Mouse (Mus musculus): ENCODE measurements around the gene Gpr1. TPM values are rescaled to one million over a fixed set of nuclear protein-coding genes. Genes with fewer than 3 reads are reported as not detected.
A peak's percentile ranks its signal among the peaks of the same experiment; 100 is the strongest.

The Gpr1 gene
- polyA plus RNA-seq, 1 experiment from 2014 or later = 0.05 TPM

DNA sequence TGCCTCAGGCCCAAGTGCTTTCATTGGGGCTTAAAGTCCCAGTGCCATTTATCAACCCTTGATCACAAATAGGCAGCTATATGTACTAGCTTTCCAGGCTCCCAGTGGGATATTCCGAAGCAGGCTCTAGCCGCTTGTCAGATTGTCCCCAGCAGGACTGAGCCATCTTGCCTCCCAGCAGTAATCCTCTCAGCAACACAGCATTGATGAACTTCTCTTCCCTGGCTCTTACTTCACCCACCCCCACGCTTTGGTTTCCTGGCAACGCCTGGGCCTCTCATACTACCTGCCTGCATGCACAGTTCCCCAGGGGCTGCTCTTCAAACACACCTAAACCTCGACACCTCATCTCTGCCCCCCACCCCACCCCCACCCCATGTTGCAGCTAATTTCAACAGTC lies 23.0 kb upstream of the Gpr1 start:
- no peak overlapping the region for H3K27ac ChIP-seq (ENCODE audit: low read depth)

GRCm38 (mm10) chr1:63227241-63227640 lies 12.9 kb upstream of the Gpr1 start:
- 71% methylated on average over 5 of the region's 5 CpGs for WGBS (ENCODE audit: insufficient replicate concordance)
- ATAC-seq = no peak

More for the DNA sequence above, 23.0 kb upstream of the Gpr1 start:
- no peak overlapping the region for H3K9ac ChIP-seq (replicated peaks)
- no peaks in the 10 kb centered on the region for H3K9me3 ChIP-seq (ENCODE audit: low read length)
- no peak for TF ChIP-seq CTCF (IDR thresholded peaks at IDR 0.05; ENCODE audit: low read depth)
- TF ChIP-seq EP300 (IDR thresholded peaks at IDR 0.05; ENCODE audit: low read depth) = no peak
- no peaks in the 10 kb centered on the region for H3K36me3 ChIP-seq (replicated peaks; ENCODE audit: insufficient read depth, low read length)
- no peak overlapping the region for H3K4me3 ChIP-seq (ENCODE audit: low read depth, low read length)
- ATAC-seq (no peak), DNase-seq (no peak)
- no peaks in the 10 kb centered on the region for H3K27me3 ChIP-seq (ENCODE audit: insufficient read depth, low read length)
- H3K4me1 ChIP-seq (ENCODE audit: insufficient read depth) = no peaks in the 10 kb centered on the region
- 25% methylated on average over 5 of the region's 5 CpGs for WGBS (ENCODE audit: insufficient replicate concordance)
- no peak overlapping the region for H3K4me2 ChIP-seq (ENCODE audit: low read depth, low read length)

GRCm38 (mm10) chr1:63225890-63226289 lies 11.5 kb upstream of the Gpr1 start:
- 35% methylated on average over 7 of the region's 7 CpGs for WGBS (ENCODE audit: insufficient replicate concordance)

More at GRCm38 (mm10) chr1:63227241-63227640, 12.9 kb upstream of the Gpr1 start:
- DNase-seq = no peak
- no peak overlapping the region for H3K27ac ChIP-seq (ENCODE audit: low read depth)
- H3K9me3 ChIP-seq (ENCODE audit: low read length) = no peaks in the 10 kb centered on the region
- TF ChIP-seq CTCF (IDR thresholded peaks at IDR 0.05; ENCODE audit: low read depth) (no peak), EP300 (IDR thresholded peaks at IDR 0.05; ENCODE audit: low read depth) (no peak)
- H3K27me3 ChIP-seq (ENCODE audit: insufficient read depth, low read length) = no peaks in the 10 kb centered on the region
- H3K4me3 ChIP-seq (ENCODE audit: low read depth, low read length) = no peak overlapping the region
- H3K4me2 ChIP-seq (ENCODE audit: low read depth, low read length) = no peak overlapping the region
- H3K36me3 ChIP-seq (replicated peaks; ENCODE audit: insufficient read depth, low read length) = no peaks in the 10 kb centered on the region
- H3K9ac ChIP-seq (replicated peaks) = no peak overlapping the region
- no peaks in the 10 kb centered on the region for H3K4me1 ChIP-seq (ENCODE audit: insufficient read depth)

DNA sequence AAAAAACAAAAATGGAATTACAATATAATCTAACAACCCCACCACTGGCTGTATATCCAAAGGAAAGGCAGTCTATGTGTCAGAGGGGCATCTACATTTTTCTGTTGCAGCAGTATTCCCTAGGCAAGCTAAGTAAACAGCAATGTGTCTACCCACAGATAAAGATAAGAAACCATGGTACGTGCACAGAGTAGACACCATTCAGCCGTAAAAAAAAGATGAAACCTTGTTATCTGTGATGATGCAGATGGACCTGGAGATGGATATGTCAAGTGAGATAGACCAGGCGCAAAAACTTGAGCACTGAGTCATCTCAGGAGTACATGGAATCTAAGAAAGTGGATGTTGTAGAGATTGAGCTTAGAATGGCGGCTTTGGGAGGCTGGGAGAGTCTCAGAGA lies 10.7 kb upstream of the Gpr1 start:
- no peaks in the 10 kb centered on the region for H3K9me3 ChIP-seq (ENCODE audit: low read length)
- H3K9ac ChIP-seq (replicated peaks) = no peak overlapping the region
- H3K4me2 ChIP-seq (ENCODE audit: low read depth, low read length) = no peak overlapping the region
- H3K36me3 ChIP-seq (replicated peaks; ENCODE audit: insufficient read depth, low read length) = no peaks in the 10 kb centered on the region
- ATAC-seq (0 out of 2 replicates have a peak, but pooled peaks have one; percentile 29), DNase-seq (no peak)
- no peak overlapping the region for H3K4me3 ChIP-seq (ENCODE audit: low read depth, low read length)
- no peaks in the 10 kb centered on the region for H3K4me1 ChIP-seq (ENCODE audit: insufficient read depth)
- WGBS (ENCODE audit: insufficient replicate concordance) = 46% methylated on average over 4 of the region's 4 CpGs
- H3K27ac ChIP-seq (ENCODE audit: low read depth) = no peak overlapping the region
- no peaks in the 10 kb centered on the region for H3K27me3 ChIP-seq (ENCODE audit: insufficient read depth, low read length)
- no peak for TF ChIP-seq EP300 (IDR thresholded peaks at IDR 0.05; ENCODE audit: low read depth)
- TF ChIP-seq CTCF (IDR thresholded peaks at IDR 0.05; ENCODE audit: low read depth) = no peak

More at GRCm38 (mm10) chr1:63225890-63226289, 11.5 kb upstream of the Gpr1 start:
- no peak for DNase-seq
- Histone ChIP-seq H3K4me3 (ENCODE audit: low read depth, low read length) (no peak overlapping the region), H3K4me1 (ENCODE audit: insufficient read depth) (no peaks in the 10 kb centered on the region), H3K27ac (ENCODE audit: low read depth) (no peak overlapping the region), H3K9ac (replicated peaks) (no peak overlapping the region), H3K4me2 (ENCODE audit: low read depth, low read length) (no peak overlapping the region), H3K9me3 (ENCODE audit: low read length) (no peaks in the 10 kb centered on the region), H3K27me3 (ENCODE audit: insufficient read depth, low read length) (no peaks in the 10 kb centered on the region), H3K36me3 (replicated peaks; ENCODE audit: insufficient read depth, low read length) (no peaks in the 10 kb centered on the region)
- TF ChIP-seq CTCF (IDR thresholded peaks at IDR 0.05; ENCODE audit: low read depth) (no peak), EP300 (IDR thresholded peaks at IDR 0.05; ENCODE audit: low read depth) (no peak)
- ATAC-seq = no peak

GRCm38 (mm10) chr1:63219277-63219676 lies 4.9 kb upstream of the Gpr1 start:
- H3K4me3 ChIP-seq (ENCODE audit: low read depth, low read length) = no peak overlapping the region
- no peaks in the 10 kb centered on the region for H3K36me3 ChIP-seq (replicated peaks; ENCODE audit: insufficient read depth, low read length)
- TF ChIP-seq EP300 (IDR thresholded peaks at IDR 0.05; ENCODE audit: low read depth) (no peak), CTCF (IDR thresholded peaks at IDR 0.05; ENCODE audit: low read depth) (0 out of 2 replicates have a peak, but pooled peaks have one; percentile 5)
- H3K4me2 ChIP-seq (ENCODE audit: low read depth, low read length) = no peak overlapping the region
- ATAC-seq = no peak
- no peak overlapping the region for H3K27ac ChIP-seq (ENCODE audit: low read depth)
- H3K27me3 ChIP-seq (ENCODE audit: insufficient read depth, low read length) = no peaks in the 10 kb centered on the region
- DNase-seq = no peak
- 88% methylated on average over 4 of the region's 4 CpGs for WGBS (ENCODE audit: insufficient replicate concordance)
- H3K4me1 ChIP-seq (ENCODE audit: insufficient read depth) = no peaks in the 10 kb centered on the region
- no peak overlapping the region for H3K9ac ChIP-seq (replicated peaks)
- no peaks in the 10 kb centered on the region for H3K9me3 ChIP-seq (ENCODE audit: low read length)

GRCm38 (mm10) chr1:63214631-63215030 lies 288 bp upstream of the Gpr1 start:
- Histone ChIP-seq H3K27ac (ENCODE audit: low read depth) (no peak overlapping the region), H3K4me3 (ENCODE audit: low read depth, low read length) (no peak overlapping the region), H3K36me3 (replicated peaks; ENCODE audit: insufficient read depth, low read length) (no peaks in the 10 kb centered on the region), H3K4me1 (ENCODE audit: insufficient read depth) (no peaks in the 10 kb centered on the region), H3K9ac (replicated peaks) (no peak overlapping the region), H3K9me3 (ENCODE audit: low read length) (no peaks in the 10 kb centered on the region), H3K4me2 (ENCODE audit: low read depth, low read length) (no peak overlapping the region), H3K27me3 (ENCODE audit: insufficient read depth, low read length) (no peaks in the 10 kb centered on the region; the same call in 1 of the 2 replicates)
- 46% methylated on average over 7 of the region's 7 CpGs for WGBS (ENCODE audit: insufficient replicate concordance)
- DNase-seq (no peak), ATAC-seq (no peak)
- no peak for TF ChIP-seq EP300 (IDR thresholded peaks at IDR 0.05; ENCODE audit: low read depth)
- no peak for TF ChIP-seq CTCF (IDR thresholded peaks at IDR 0.05; ENCODE audit: low read depth)

All from liver, postnatal 0 days (tissue).